Mouse (Mus musculus) ES-E14 (cell line): ENCODE results near the gene Nufip2. TPM values are rescaled to one million over a fixed set of nuclear protein-coding genes. Genes with fewer than 3 reads are reported as not detected.
A peak's percentile ranks its signal among the peaks of the same experiment; 100 is the strongest.

Experiments
- DNase-seq: peaks from one replicate; pipeline ENCODE4 v3.0.0-alpha.2; 2013; ENCODE audit warnings: low read depth, low spot score
- H3K27ac ChIP-seq: 2 replicates; pipeline ENCODE4 v1.5.1; 2012; ENCODE audit warnings: low read depth, mild to moderate bottlenecking, low read length, moderate library complexity, mixed read lengths; ENCODE audit not compliant: poor library complexity, insufficient read depth, severe bottlenecking
- H3K36me3 ChIP-seq: 2 replicates; pipeline ENCODE4 v1.6.1; 2012; ENCODE audit warnings: mild to moderate bottlenecking, low read length, moderate library complexity, mixed read lengths; ENCODE audit not compliant: control insufficient read depth, poor library complexity, insufficient read depth, severe bottlenecking
- H3K4me1 ChIP-seq, 2 experiments: fragments of 150-350 bp in 1 of 2; sonication (generic) in 1 of 2; 2 replicates each; pipeline ENCODE4 v1.6.1; 2012; ENCODE audit warnings: low read length in 2 of 2, mild to moderate bottlenecking in 1 of 2, mixed read lengths in 1 of 2; ENCODE audit not compliant: control insufficient read depth in 2 of 2, insufficient read depth in 2 of 2, poor library complexity in 1 of 2
- H3K4me3 ChIP-seq, 2 experiments: fragments of 150-350 bp in 1 of 2; sonication (generic) in 1 of 2; 2 replicates each; pipeline ENCODE4 v1.5.1; 2012; ENCODE audit warnings: low read length in 2 of 2, low read depth in 1 of 2, mild to moderate bottlenecking in 1 of 2, mixed read lengths in 1 of 2; ENCODE audit not compliant: insufficient read depth in 1 of 2, poor library complexity in 1 of 2, severe bottlenecking in 1 of 2
- H3K9ac ChIP-seq: 2 replicates; pipeline ENCODE4 v1.6.1; 2012; ENCODE audit warnings: low read depth, mild to moderate bottlenecking, low read length, mixed read lengths; ENCODE audit not compliant: poor library complexity, insufficient read depth, severe bottlenecking
- H3K9me3 ChIP-seq: fragments of 150-350 bp; sonication (generic); 2 replicates; pipeline ENCODE4 v1.6.1; 2012; ENCODE audit warnings: low read depth, mild to moderate bottlenecking, low read length; ENCODE audit not compliant: control insufficient read depth, insufficient read depth
- CHD2 ChIP-seq: IDR thresholded peaks from 2 replicates; pipeline ENCODE4 v1.6.1; 2014; ENCODE audit warnings: mild to moderate bottlenecking, low read depth, low read length, inconsistent platforms
- HCFC1 ChIP-seq: IDR thresholded peaks from 2 replicates; pipeline ENCODE4 v1.6.1; 2012; ENCODE audit warnings: low read length, inconsistent platforms, borderline replicate concordance; ENCODE audit not compliant: insufficient read depth
- MAFK ChIP-seq: IDR thresholded peaks from 2 replicates; pipeline ENCODE4 v1.6.1; 2014; ENCODE audit warnings: mild to moderate bottlenecking, low read depth, low read length, inconsistent platforms; ENCODE audit not compliant: insufficient read depth
- ZC3H11A ChIP-seq: IDR thresholded peaks from 2 replicates; pipeline ENCODE4 v1.6.1; 2012; ENCODE audit warnings: low read depth, mild to moderate bottlenecking, inconsistent platforms, low read length, borderline replicate concordance
- ZNF384 ChIP-seq: IDR thresholded peaks from 2 replicates; pipeline ENCODE4 v1.6.1; 2012; ENCODE audit warnings: low read depth, low read length, inconsistent platforms
- in situ Hi-C, 2 experiments: fragments of 600-800 bp; cut with MboI; formaldehyde crosslinking; loops; one replicate each; pipeline ENCODE4 v1.15.1; 2025; ENCODE audit warnings: low sequenced_read_pairs in 2 of 2, inconsistent platforms in 1 of 2; ENCODE audit not compliant: unreplicated experiment in 2 of 2
- total RNA-seq: library from RNA; depleted of rRNA; stranded (reverse); fragments of 300-350 nt; gene quantifications from 2 replicates; pipeline ENCODE4 v1.2.3, GENCODE M21; 2012

Gene Nufip2
- total RNA-seq, 1 experiment = 165 TPM

GRCm38 (mm10) chr11:77672746-77673145, 13.2 kb upstream of the Nufip2 start:
- H3K27ac ChIP-seq = peak overlapping the region; percentile 75; the same call in 1 of the 2 replicates
- TF ChIP-seq ZNF384 (no peak), ZC3H11A (no peak), HCFC1 (no peak), MAFK (no peak), CHD2 (no peak)
- H3K36me3 ChIP-seq = no peaks in the 10 kb centered on the region
- in situ Hi-C loops = no loop called here
- DNase-seq = no peak
- H3K4me3 ChIP-seq = no peak overlapping the region
- H3K4me1 ChIP-seq = peaks cover 7% of the 10 kb centered on the region in 2 experiments
- no peaks in the 10 kb centered on the region for H3K9me3 ChIP-seq
- H3K9ac ChIP-seq = no peak overlapping the region

DNA sequence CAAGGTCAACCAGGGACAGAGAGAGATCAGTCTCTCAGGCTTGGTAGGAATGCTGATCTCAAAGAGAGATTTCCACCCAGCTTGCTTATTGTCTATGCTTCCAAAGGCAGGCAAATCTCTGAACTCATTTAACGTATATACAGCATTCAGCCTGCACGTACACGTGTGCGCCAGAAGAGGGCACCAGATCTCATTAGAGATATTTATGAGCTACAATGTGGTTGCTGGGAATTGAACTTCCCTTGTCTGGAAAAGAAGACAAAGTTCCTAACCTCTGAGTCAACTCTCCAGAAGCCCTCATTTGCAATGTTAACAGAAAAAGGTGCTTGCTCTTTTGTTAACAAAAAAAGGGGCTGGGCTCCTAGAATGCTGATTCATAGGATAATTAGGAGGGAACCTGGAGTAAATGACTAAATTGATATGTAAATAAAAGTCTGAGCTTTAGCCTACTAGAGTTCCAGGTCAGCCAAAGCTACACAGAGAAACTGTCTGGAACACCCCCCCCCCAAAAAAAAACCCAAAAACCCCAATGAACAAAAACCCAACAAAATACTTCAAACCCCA, 12.4 kb upstream of the Nufip2 start:
- Histone ChIP-seq H3K4me1 (peaks cover 7 to 8% of the 10 kb centered on the region in 2 experiments), H3K36me3 (no peaks in the 10 kb centered on the region), H3K9ac (no peak overlapping the region; the same call in 1 of the 2 replicates), H3K4me3 (no peak overlapping the region), H3K27ac (peak overlapping the region; percentile 79; the same call in 1 of the 2 replicates), H3K9me3 (no peaks in the 10 kb centered on the region)
- in situ Hi-C loops = no loop called here
- peak; percentile 89 for DNase-seq
- TF ChIP-seq MAFK (peak; percentile 93), ZNF384 (no peak), ZC3H11A (peak; percentile 16; the same call in 1 of the 2 replicates), CHD2 (0 out of 2 replicates have a peak, but pooled peaks have one; percentile 32), HCFC1 (peak; percentile 37; the same call in 1 of the 2 replicates)

GRCm38 (mm10) chr11:77680018-77680417, 5.9 kb upstream of the Nufip2 start:
- TF ChIP-seq ZC3H11A = no peak
- TF ChIP-seq HCFC1 = no peak
- no peak; the same call in 1 of the 2 replicates for TF ChIP-seq CHD2
- TF ChIP-seq MAFK = no peak
- TF ChIP-seq ZNF384 = no peak
- no peak overlapping the region for H3K9ac ChIP-seq
- in situ Hi-C loops = no loop called here
- DNase-seq = peak; percentile 68
- H3K27ac ChIP-seq = peak overlapping the region; percentile 94; the same call in 1 of the 2 replicates
- H3K36me3 ChIP-seq = no peaks in the 10 kb centered on the region
- no peak overlapping the region for H3K4me3 ChIP-seq
- peaks cover 9 to 14% of the 10 kb centered on the region in 2 experiments for H3K4me1 ChIP-seq
- no peaks in the 10 kb centered on the region for H3K9me3 ChIP-seq

GRCm38 (mm10) chr11:77684896-77685295, 1.1 kb upstream of the Nufip2 start:
- no peak overlapping the region; the same call in 1 of the 2 replicates for H3K27ac ChIP-seq
- TF ChIP-seq CHD2 = no peak
- no peak for TF ChIP-seq ZNF384
- no peak for TF ChIP-seq HCFC1
- TF ChIP-seq ZC3H11A = no peak
- peaks cover 4% of the 10 kb centered on the region for H3K36me3 ChIP-seq
- peaks cover 2 to 13% of the 10 kb centered on the region in 2 experiments for H3K4me1 ChIP-seq
- DNase-seq = no peak
- no peak overlapping the region for H3K4me3 ChIP-seq
- no peak overlapping the region for H3K9ac ChIP-seq
- in situ Hi-C loops = no loop called here
- no peaks in the 10 kb centered on the region for H3K9me3 ChIP-seq
